Mouse (Mus musculus): ENCODE results near the gene Sept9.

DNA sequence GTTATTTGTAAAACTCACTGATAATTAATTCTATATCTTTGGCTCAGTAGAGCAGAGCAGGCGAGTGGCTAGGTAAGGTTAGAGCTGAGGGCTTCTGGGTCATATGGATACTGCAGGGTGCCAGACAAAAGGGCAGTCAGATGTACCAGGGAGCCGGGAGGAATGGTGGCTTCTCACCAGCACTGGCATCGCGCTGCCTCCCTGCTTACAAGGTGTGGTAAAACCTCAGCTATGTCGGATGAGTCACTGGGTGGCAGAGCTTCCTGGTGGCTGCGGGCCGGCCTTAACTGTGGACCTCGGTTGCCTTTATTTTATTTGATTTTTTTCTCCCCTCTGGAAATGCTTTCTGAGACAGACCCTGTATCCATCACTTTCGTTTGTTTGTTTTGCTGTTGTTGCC, 6.0 kb downstream of the Sept9 start:
- TF ChIP-seq CTCF (IDR thresholded peaks at IDR 0.05; ENCODE audit: low read depth) (no peak), EP300 (IDR thresholded peaks at IDR 0.05; ENCODE audit: low read depth) (no peak)
